Mouse (Mus musculus) heart, adult 2 months (tissue): ENCODE data around the gene Thsd4.

Experiments
- CTCF ChIP-seq: fragments of 200-600 bp; IDR thresholded peaks from 2 replicates; pipeline ENCODE4 v1.8.1; 2022; ENCODE audit warnings: antibody characterized with exemption, mild to moderate bottlenecking, moderate library complexity
- EP300 ChIP-seq: fragments of 200-500 bp; IDR thresholded peaks from 2 replicates; pipeline ENCODE4 v1.6.1; 2011; ENCODE audit warnings: low read depth, low read length, control low read depth; ENCODE audit not compliant: insufficient read depth
- POLR2A ChIP-seq: fragments of 200-500 bp; IDR thresholded peaks from 2 replicates; pipeline ENCODE4 v1.6.1; 2011; ENCODE audit warnings: mild to moderate bottlenecking, low read depth, low read length, control low read depth; ENCODE audit not compliant: insufficient read depth

- no peak for TF ChIP-seq CTCF
- TF ChIP-seq EP300 = no peak
- TF ChIP-seq POLR2A = no peak
Measured at GRCm38 (mm10) chr9:60352351-60352750, 169.5 kb downstream of the Thsd4 start.
